Mouse (Mus musculus): ENCODE data around the gene Tmtc1.

DNA sequence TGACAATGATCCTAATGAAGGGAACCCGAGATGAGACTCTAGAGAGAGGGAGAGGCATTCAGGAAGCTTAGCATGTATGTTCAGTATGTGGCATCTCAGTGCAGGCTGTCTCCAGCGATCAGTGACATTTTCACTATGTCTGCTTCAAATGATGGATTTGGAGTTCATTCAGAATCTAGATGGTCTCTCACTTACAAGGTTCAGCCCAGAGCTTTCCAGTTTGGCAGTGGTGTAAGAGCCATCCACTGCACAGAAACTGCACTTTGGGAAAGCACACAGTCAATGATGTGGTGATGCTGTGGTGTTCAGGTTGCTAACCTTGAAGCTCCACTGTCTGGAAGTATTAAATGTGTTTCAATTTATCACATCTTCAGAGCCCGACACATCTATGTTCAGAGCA is 1.9 kb upstream of the Tmtc1 start:
- no peak for TF ChIP-seq CTCF (IDR thresholded peaks at IDR 0.05; ENCODE audit: low read depth, low read length)
- TF ChIP-seq POLR2A (IDR thresholded peaks at IDR 0.05; ENCODE audit: borderline replicate concordance, low read depth, low read length): no peak

Data from bone marrow macrophage, adult 2 months (primary cell).